ENCODE assay signal across 14 mouse cellular contexts in the genomic region with DNA sequence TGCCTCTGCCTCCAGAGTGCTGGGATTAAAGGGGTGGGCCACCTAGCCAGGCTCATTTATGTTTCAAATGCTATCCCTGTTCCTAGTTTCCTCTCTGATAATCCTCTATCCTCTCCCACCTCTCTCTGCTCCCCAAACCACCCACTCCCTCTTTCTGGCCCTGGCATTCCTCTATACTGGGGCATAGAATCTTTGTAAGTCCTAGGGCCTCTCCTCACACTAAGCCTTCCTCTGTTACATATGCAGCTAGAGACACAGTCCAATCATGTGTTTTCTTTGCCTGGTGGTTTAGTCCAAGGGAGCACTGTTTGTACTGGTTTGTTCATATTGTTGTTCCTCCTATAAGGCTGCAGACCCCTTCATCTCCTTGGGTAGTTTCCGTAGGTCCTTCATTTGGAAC.
"Had no signal": no experiment of that assay in that cellular context is flagged by ENCODE, and none has a peak within 500 bp of the region (broad histone marks: within the 10 kb centered on the region; RNA-seq: fewer than 3 reads in every experiment).

No protein-coding gene starts in this region.

- H3K9ac ChIP-seq: limb, embryonic 13.5 days; liver, embryonic 12.5 days; neural tube, embryonic 13.5 days had no signal

- H3K4me3 ChIP-seq: layer of hippocampus, adult 2 months; limb, embryonic 13.5 days; liver, embryonic 12.5 days; midbrain, embryonic 10.5 days; neural tube, embryonic 13.5 days had no signal

- ATAC-seq: liver, embryonic 12.5 days had no signal

- H3K27ac ChIP-seq: kidney, postnatal 0 days; layer of hippocampus, adult 2 months; limb, embryonic 13.5 days; liver, embryonic 12.5 days; midbrain, embryonic 10.5 days; neural tube, embryonic 13.5 days had no signal

- DNase-seq: kidney, adult 11 months; kidney, adult 9 months; kidney, postnatal 36 days; left cerebral cortex, postnatal 4 days; lung, adult 18-20 months; retina, postnatal 1 day; right cerebral cortex, postnatal 25 days; thymus, postnatal 25 days had no signal

- H3K4me2 ChIP-seq: limb, embryonic 13.5 days; liver, embryonic 12.5 days; neural tube, embryonic 13.5 days had no signal

- H3K4me1 ChIP-seq: limb, embryonic 13.5 days; liver, embryonic 12.5 days; midbrain, embryonic 10.5 days; neural tube, embryonic 13.5 days had no signal

- H3K27me3 ChIP-seq: limb, embryonic 13.5 days; liver, embryonic 12.5 days; neural tube, embryonic 13.5 days had no signal

- H3K36me3 ChIP-seq: limb, embryonic 13.5 days; liver, embryonic 12.5 days; midbrain, embryonic 10.5 days; neural tube, embryonic 13.5 days had no signal
